Mouse (Mus musculus) limb, embryonic 11.5 days (tissue): Measurements from ENCODE around the gene Piezo1. TPM values are rescaled to one million over a fixed set of nuclear protein-coding genes. Genes with fewer than 3 reads are reported as not detected.
A peak's percentile ranks its signal among the peaks of the same experiment; 100 is the strongest.
"Not testable (repeated sequence)": the region's sequence is repeated elsewhere in the genome, so short reads cannot be mapped to it uniquely, and the experiment has no call there.

Source experiments
- ATAC-seq: fragments of 200-750 bp; cut with Nextera tagmentation; 2 replicates; pipeline ENCODE4 v1.8.0; 2017; ENCODE audit warnings: low read depth; ENCODE audit not compliant: insufficient number of reproducible peaks, low FRiP score, low TSS enrichment
- DNase-seq: peaks from one replicate; pipeline ENCODE4 v3.0.0-alpha.2; 2015; ENCODE audit warnings: low spot score
- H3K27ac ChIP-seq: fragments of 300-500 bp; sonication (generic); replicated peaks from 2 replicates; pipeline ENCODE4 v1.5.1; 2014; ENCODE audit warnings: low read depth, mild to moderate bottlenecking, low read length
- H3K27me3 ChIP-seq: fragments of 300-500 bp; sonication (generic); 2 replicates; pipeline ENCODE4 v1.6.1; 2014; ENCODE audit warnings: mild to moderate bottlenecking, low read length, mixed read lengths; ENCODE audit not compliant: control insufficient read depth, insufficient read depth
- H3K36me3 ChIP-seq: fragments of 300-500 bp; sonication (generic); 2 replicates; pipeline ENCODE4 v1.6.1; 2014; ENCODE audit warnings: mild to moderate bottlenecking, low read length, moderate library complexity, mixed read lengths; ENCODE audit not compliant: control insufficient read depth, insufficient read depth
- H3K4me1 ChIP-seq: fragments of 300-500 bp; sonication (generic); 2 replicates; pipeline ENCODE4 v1.6.1; 2014; ENCODE audit warnings: low read length, mixed read lengths; ENCODE audit not compliant: control insufficient read depth, insufficient read depth
- H3K4me2 ChIP-seq: fragments of 300-500 bp; sonication (generic); 2 replicates; pipeline ENCODE4 v1.6.1; 2014; ENCODE audit warnings: low read depth, mild to moderate bottlenecking, moderate library complexity; ENCODE audit not compliant: severe bottlenecking
- H3K4me3 ChIP-seq: fragments of 300-500 bp; sonication (generic); 2 replicates; pipeline ENCODE4 v1.5.1; 2014; ENCODE audit warnings: low read depth, low read length
- H3K9ac ChIP-seq: fragments of 300-500 bp; sonication (generic); 2 replicates; pipeline ENCODE4 v1.6.1; 2014; ENCODE audit warnings: mild to moderate bottlenecking, low read length
- H3K9me3 ChIP-seq: fragments of 300-500 bp; sonication (generic); 2 replicates; pipeline ENCODE4 v1.6.1; 2016; ENCODE audit warnings: low read length; ENCODE audit not compliant: control insufficient read depth
- WGBS: fragments of 180-500 bp; shearing (Covaris S2); extraction: QIAGEN DNeasy Blood & Tissue Kit; methylation state at CpG from one replicate; pipeline ENCODE4 v1.1.7; 2014; 5-methylcytosine and 5-hydroxymethylcytosine counted together
- polyA plus RNA-seq: library from polyadenylated mRNA; unstranded; fragments of >200 nt; fragmentation: Nextera tagmentation; extraction: Ambion mirVana; gene quantifications from 2 replicates; pipeline ENCODE4 v1.2.1, GENCODE M21; 2014

The Piezo1 gene
- polyA plus RNA-seq, 1 experiment from 2014 or later: 7.2 TPM

- H3K27me3 ChIP-seq: no peaks in the 10 kb centered on the region
- H3K9ac ChIP-seq: no peak overlapping the region
- H3K27ac ChIP-seq: no peak overlapping the region
- DNase-seq (no peak), ATAC-seq (no peak)
- H3K4me2 ChIP-seq: no peak overlapping the region
- peaks cover 32% of the 10 kb centered on the region for H3K36me3 ChIP-seq
- H3K9me3 ChIP-seq: no peaks in the 10 kb centered on the region
- H3K4me1 ChIP-seq: peaks cover 34% of the 10 kb centered on the region
- no peak overlapping the region for H3K4me3 ChIP-seq
- WGBS: 50% methylated on average over 3 of the region's 3 CpGs
Observed at GRCm38 (mm10) chr8:122574264-122574663, 23.1 kb upstream of the Piezo1 start.

GRCm38 (mm10) chr8:122573577-122573976 lies 22.4 kb upstream of the Piezo1 start:
- Histone ChIP-seq H3K27ac (no peak overlapping the region), H3K9me3 (no peaks in the 10 kb centered on the region), H3K9ac (no peak overlapping the region), H3K4me2 (no peak overlapping the region), H3K4me1 (peaks cover 32% of the 10 kb centered on the region), H3K4me3 (no peak overlapping the region), H3K27me3 (no peaks in the 10 kb centered on the region), H3K36me3 (peaks cover 33% of the 10 kb centered on the region)
- DNase-seq (no peak), ATAC-seq (no peak)
- 65% methylated on average over 9 of the region's 9 CpGs for WGBS

- not testable (repeated sequence) for H3K27me3 ChIP-seq, DNase-seq, H3K27ac ChIP-seq, H3K4me3 ChIP-seq, H3K9me3 ChIP-seq, ATAC-seq, H3K4me2 ChIP-seq, H3K9ac ChIP-seq
- Histone ChIP-seq H3K4me1 (peaks cover 32% of the 10 kb centered on the region), H3K36me3 (peaks cover 33% of the 10 kb centered on the region)
- 50% methylated on average over 4 of the region's 4 CpGs for WGBS
Observed at GRCm38 (mm10) chr8:122573176-122573575, 22.0 kb upstream of the Piezo1 start.

GRCm38 (mm10) chr8:122572751-122573150 lies 21.6 kb upstream of the Piezo1 start:
- H3K4me2 ChIP-seq: no peak overlapping the region
- no peaks in the 10 kb centered on the region for H3K27me3 ChIP-seq
- no peak overlapping the region for H3K9ac ChIP-seq
- H3K36me3 ChIP-seq: peaks cover 33% of the 10 kb centered on the region
- ATAC-seq (no peak), DNase-seq (no peak)
- H3K27ac ChIP-seq: no peak overlapping the region
- 91% methylated on average over 3 of the region's 3 CpGs for WGBS
- H3K4me1 ChIP-seq: peaks cover 32% of the 10 kb centered on the region
- no peak overlapping the region for H3K4me3 ChIP-seq
- H3K9me3 ChIP-seq: no peaks in the 10 kb centered on the region

GRCm38 (mm10) chr8:122571750-122572267 lies 20.7 kb upstream of the Piezo1 start:
- WGBS: 94% methylated on average over 17 of the region's 17 CpGs
- Histone ChIP-seq H3K9ac (no peak overlapping the region), H3K36me3 (peaks cover 33% of the 10 kb centered on the region), H3K27me3 (no peaks in the 10 kb centered on the region), H3K4me3 (no peak overlapping the region), H3K4me1 (peaks cover 31% of the 10 kb centered on the region), H3K9me3 (no peaks in the 10 kb centered on the region), H3K4me2 (no peak overlapping the region), H3K27ac (no peak overlapping the region)
- ATAC-seq (no peak), DNase-seq (no peak)

GRCm38 (mm10) chr8:122571153-122571552 lies 20.0 kb upstream of the Piezo1 start:
- H3K4me2 ChIP-seq: no peak overlapping the region
- no peak overlapping the region for H3K27ac ChIP-seq
- no peak overlapping the region for H3K4me3 ChIP-seq
- WGBS: 91% methylated on average over 11 of the region's 11 CpGs
- no peak for ATAC-seq
- no peak overlapping the region for H3K9ac ChIP-seq
- no peaks in the 10 kb centered on the region for H3K9me3 ChIP-seq
- peaks cover 29% of the 10 kb centered on the region for H3K4me1 ChIP-seq
- H3K27me3 ChIP-seq: no peaks in the 10 kb centered on the region
- H3K36me3 ChIP-seq: peaks cover 33% of the 10 kb centered on the region
- DNase-seq: no peak

GRCm38 (mm10) chr8:122569996-122570395 lies 18.9 kb upstream of the Piezo1 start:
- peaks cover 19% of the 10 kb centered on the region for H3K4me1 ChIP-seq
- no peak overlapping the region for H3K27ac ChIP-seq
- ATAC-seq: no peak
- H3K4me3 ChIP-seq: no peak overlapping the region
- DNase-seq: no peak
- no peak overlapping the region for H3K9ac ChIP-seq
- no peaks in the 10 kb centered on the region for H3K27me3 ChIP-seq
- H3K9me3 ChIP-seq: no peaks in the 10 kb centered on the region
- H3K36me3 ChIP-seq: peaks cover 33% of the 10 kb centered on the region
- WGBS: 96% methylated on average over 16 of the region's 16 CpGs
- no peak overlapping the region for H3K4me2 ChIP-seq

GRCm38 (mm10) chr8:122569329-122569728 lies 18.2 kb upstream of the Piezo1 start:
- Histone ChIP-seq H3K9ac (peak overlapping the region; percentile 86), H3K27ac (no peak overlapping the region), H3K9me3 (no peaks in the 10 kb centered on the region), H3K36me3 (peaks cover 33% of the 10 kb centered on the region), H3K4me2 (peak overlapping the region; percentile 87), H3K4me1 (peaks cover 14% of the 10 kb centered on the region), H3K27me3 (no peaks in the 10 kb centered on the region), H3K4me3 (peak overlapping the region; percentile 83)
- ATAC-seq: no peak
- DNase-seq: no peak
- WGBS: 81% methylated on average over 9 of the region's 9 CpGs

GRCm38 (mm10) chr8:122568881-122569309 lies 17.8 kb upstream of the Piezo1 start:
- Histone ChIP-seq H3K9me3 (no peaks in the 10 kb centered on the region), H3K9ac (peak overlapping the region; percentile 86), H3K4me3 (peak overlapping the region; percentile 83), H3K27ac (no peak overlapping the region), H3K4me2 (peak overlapping the region; percentile 87), H3K27me3 (no peaks in the 10 kb centered on the region), H3K36me3 (peaks cover 33% of the 10 kb centered on the region), H3K4me1 (peaks cover 14% of the 10 kb centered on the region)
- DNase-seq (no peak), ATAC-seq (no peak)
- WGBS: 20% methylated on average over 10 of the region's 10 CpGs
